Comparison of ENCODE assay signal across 8 mouse cellular contexts in genomic region chr2:74715504-74716241, GRCm38 (mm10). TPM values are rescaled to one million over a fixed set of nuclear protein-coding genes. Genes with fewer than 3 reads are reported as not detected.
DNase-seq lines count a peak whose midpoint lies in the region; ATAC-seq lines count a peak whose summit lies in the region.

No protein-coding gene starts in this region.

- no peaks in the 10 kb centered on the region for H3K9me3 ChIP-seq in hindbrain, embryonic 11.5 days (ENCODE audit: control insufficient read depth, low read length)
- no peaks in the 10 kb centered on the region for H3K9me3 ChIP-seq in lung, embryonic 16.5 days (ENCODE audit: control insufficient read depth, low read length)

- H3K4me1 ChIP-seq in hindbrain, embryonic 11.5 days (replicated peaks; ENCODE audit: control insufficient read depth, insufficient read depth, low read length), result no peaks in the 10 kb centered on the region
- peaks cover 5% of the 10 kb centered on the region; the same call in 1 of the 2 replicates for H3K4me1 ChIP-seq in lung, embryonic 16.5 days (replicated peaks; ENCODE audit: control insufficient read depth, insufficient read depth, low read length)

- peak overlapping the region; percentile 37 for H3K4me2 ChIP-seq in hindbrain, embryonic 11.5 days (replicated peaks; ENCODE audit: low read depth, low read length)
- H3K4me2 ChIP-seq in lung, embryonic 16.5 days (ENCODE audit: low read depth, low read length), result peak overlapping the region; percentile 52

- DNase-seq in Muller cell, postnatal 12 days (ENCODE audit: inconsistent ontology term), result peak; percentile 79
- DNase-seq in cerebellum, adult 8-10 months, result peak; percentile 37
- peak; percentile 39 to 72 for DNase-seq in frontal cortex, postnatal 10 days (ENCODE audit: low spot score in 2 of 2)
- DNase-seq in hindbrain, embryonic 11.5 days (ENCODE audit: low spot score), result peak; percentile 97
- peak; percentile 27 for DNase-seq in layer of hippocampus, adult 9-10 months (ENCODE audit: low spot score)
- peak; percentile 94 for DNase-seq in retina, embryonic 14.5 days (ENCODE audit: low spot score)
- DNase-seq in urinary bladder, postnatal 14 days (ENCODE audit: low spot score), result peak; percentile 97

- H3K27ac ChIP-seq in hindbrain, embryonic 11.5 days (ENCODE audit: low read depth, low read length), result no peak overlapping the region
- H3K27ac ChIP-seq in lung, embryonic 16.5 days (ENCODE audit: low read length), result no peak overlapping the region

- peak; percentile 83 for ATAC-seq in hindbrain, embryonic 11.5 days (ENCODE audit: low FRiP score)
- ATAC-seq in lung, embryonic 16.5 days (ENCODE audit: low read depth), result peak; percentile 78

- 2% methylated on average over 26 of the region's 26 CpGs for WGBS in hindbrain, embryonic 11.5 days
- 5% methylated on average over 26 of the region's 26 CpGs for WGBS in lung, embryonic 16.5 days

- H3K27me3 ChIP-seq in hindbrain, embryonic 11.5 days (ENCODE audit: control insufficient read depth, insufficient read depth, low read length), result peaks cover 75% of the 10 kb centered on the region
- peaks cover 92% of the 10 kb centered on the region for H3K27me3 ChIP-seq in lung, embryonic 16.5 days (ENCODE audit: control insufficient read depth, insufficient read depth, low read depth, low read length)

- 0 out of 2 replicates have a peak overlapping the region, but pooled peaks have one; percentile 8 for H3K4me3 ChIP-seq in hindbrain, embryonic 11.5 days (ENCODE audit: low read depth, low read length)
- peak overlapping the region; percentile 17; the same call in 1 of the 2 replicates for H3K4me3 ChIP-seq in lung, embryonic 16.5 days (ENCODE audit: low read length)

- H3K9ac ChIP-seq in hindbrain, embryonic 11.5 days (ENCODE audit: low read depth, low read length), result no peak overlapping the region
- no peak overlapping the region for H3K9ac ChIP-seq in lung, embryonic 16.5 days (ENCODE audit: low read length)

- no peaks in the 10 kb centered on the region for H3K36me3 ChIP-seq in hindbrain, embryonic 11.5 days (ENCODE audit: control insufficient read depth, insufficient read depth, low read length)
- no peaks in the 10 kb centered on the region for H3K36me3 ChIP-seq in lung, embryonic 16.5 days (ENCODE audit: control insufficient read depth, insufficient read depth, low read length)

RNA-seq across cellular contexts. Expression of gene Hoxd4, which starts 3.9 kb away (rescaled TPM):
- 3.3 and 3.7 TPM in 2 replicates for polyA plus RNA-seq in hindbrain, embryonic 11.5 days (2014; fragmentation: Nextera tagmentation; extraction: Ambion mirVana)
- polyA plus RNA-seq in lung, embryonic 16.5 days (2015; fragmentation: Nextera tagmentation; extraction: Ambion mirVana), result not detected in 2 replicates

RNA-seq across cellular contexts. Expression of gene Hoxd3, which starts 3.9 kb away (rescaled TPM):
- polyA plus RNA-seq in hindbrain, embryonic 11.5 days (2014; fragmentation: Nextera tagmentation; extraction: Ambion mirVana), result 49.5 and 58.0 TPM in 2 replicates
- polyA plus RNA-seq in lung, embryonic 16.5 days (2015; fragmentation: Nextera tagmentation; extraction: Ambion mirVana), result 0.23 and 0.39 TPM in 2 replicates

RNA-seq across cellular contexts. Expression of gene Gm28230, which starts 10.9 kb away (rescaled TPM):
- polyA plus RNA-seq in hindbrain, embryonic 11.5 days (2014; fragmentation: Nextera tagmentation; extraction: Ambion mirVana), result 0.73 and 0.89 TPM in 2 replicates
- polyA plus RNA-seq in lung, embryonic 16.5 days (2015; fragmentation: Nextera tagmentation; extraction: Ambion mirVana), result not detected in 2 replicates

RNA-seq across cellular contexts. Expression of gene Hoxd8, which starts 11.3 kb away (rescaled TPM):
- 0.19 and 0.50 TPM in 2 replicates for polyA plus RNA-seq in hindbrain, embryonic 11.5 days (2014; fragmentation: Nextera tagmentation; extraction: Ambion mirVana)
- 0.20 and 0.39 TPM in 2 replicates for polyA plus RNA-seq in lung, embryonic 16.5 days (2015; fragmentation: Nextera tagmentation; extraction: Ambion mirVana)

RNA-seq across cellular contexts. Expression of gene Hoxd9, which starts 18.1 kb away (rescaled TPM):
- polyA plus RNA-seq in hindbrain, embryonic 11.5 days (2014; fragmentation: Nextera tagmentation; extraction: Ambion mirVana), result 0.11 TPM in 1 of 2 replicates, not detected in the other
- polyA plus RNA-seq in lung, embryonic 16.5 days (2015; fragmentation: Nextera tagmentation; extraction: Ambion mirVana), result 0.31 TPM in 2 replicates

Comparison
In these comparisons a context has a peak if more than half of its experiments do, and no peak if none do; other contexts are left out.
1. DNase-seq: peak in every context shown above with its lines; median percentile 97 in hindbrain, embryonic 11.5 days; 97 in urinary bladder, postnatal 14 days; 94 in retina, embryonic 14.5 days; 79 in Muller cell, postnatal 12 days; 56 in frontal cortex, postnatal 10 days; 37 in cerebellum, adult 8-10 months; 27 in layer of hippocampus, adult 9-10 months.
2. RNA of gene Hoxd3, which starts 3.9 kb away (polyA plus RNA-seq): 49.5 to 58.0 TPM in hindbrain, embryonic 11.5 days; 0.23 to 0.39 TPM in lung, embryonic 16.5 days; every median in the first group is over 10 times any median in the second.